Mouse (Mus musculus) bone marrow, adult 2 months (tissue): ENCODE results near the gene Ablim1.

Source experiments
- CTCF ChIP-seq: fragments of 200-500 bp; IDR thresholded peaks from 2 replicates; pipeline ENCODE4 v1.5.1; 2011; ENCODE audit warnings: low read length, control low read depth; ENCODE audit not compliant: control insufficient read depth, insufficient read depth
- POLR2A ChIP-seq: fragments of 200-500 bp; IDR thresholded peaks from 2 replicates; pipeline ENCODE4 v1.6.1; 2011; ENCODE audit warnings: low read depth, mild to moderate bottlenecking, control low read depth, low read length, borderline replicate concordance; ENCODE audit not compliant: control insufficient read depth

DNA sequence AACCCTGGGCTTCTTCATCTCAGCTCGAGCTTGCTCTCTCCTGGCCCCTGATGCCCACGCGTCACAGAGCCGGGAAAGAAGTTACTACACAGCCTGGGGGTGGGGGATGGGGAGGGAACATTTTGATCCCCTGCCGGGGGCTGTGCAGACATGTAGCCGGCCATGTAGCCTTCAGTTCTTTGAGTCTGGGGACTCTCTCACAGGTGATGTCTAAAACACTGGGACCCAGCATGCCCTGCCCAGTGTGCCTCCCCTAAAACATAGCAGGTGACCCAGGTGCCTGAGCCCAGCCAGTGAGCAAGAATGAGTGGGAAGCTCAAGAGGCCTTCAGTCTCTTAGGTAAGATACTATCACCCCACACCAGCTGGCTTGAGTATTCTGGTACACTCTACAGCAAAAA, 176.2 kb downstream of the Ablim1 start:
- TF ChIP-seq CTCF (no peak), POLR2A (no peak)
